Mouse (Mus musculus) kidney, embryonic 16.5 days (tissue): ENCODE measurements at regions not wholly inside any gene's neighbourhood (a gene's known extent, or its start where the extent isn't known, plus 50 kb on each side); places are given as distances from the start of the nearest gene placed in this dataset.

Source experiments
- ATAC-seq: fragments of 200-750 bp; cut with Nextera tagmentation; 2 replicates; pipeline ENCODE4 v1.8.0; 2017; ENCODE audit warnings: moderate TSS enrichment; ENCODE audit not compliant: low FRiP score, low TSS enrichment
- H3K27ac ChIP-seq: fragments of 300-500 bp; sonication (generic); 2 replicates; pipeline ENCODE4 v1.5.1; 2014; ENCODE audit warnings: low read length
- H3K27me3 ChIP-seq: fragments of 300-500 bp; sonication (generic); 2 replicates; pipeline ENCODE4 v1.6.1; 2014; ENCODE audit warnings: low read length, control low read depth, mixed read lengths; ENCODE audit not compliant: insufficient read depth
- H3K36me3 ChIP-seq: fragments of 300-500 bp; sonication (generic); 2 replicates; pipeline ENCODE4 v1.6.1; 2014; ENCODE audit warnings: low read length, control low read depth, mixed read lengths; ENCODE audit not compliant: insufficient read depth
- H3K4me1 ChIP-seq: fragments of 300-500 bp; sonication (generic); 2 replicates; pipeline ENCODE4 v1.6.1; 2014; ENCODE audit warnings: low read length, control low read depth, mixed read lengths; ENCODE audit not compliant: insufficient read depth
- H3K4me2 ChIP-seq: fragments of 300-500 bp; sonication (generic); replicated peaks from 2 replicates; pipeline ENCODE4 v1.6.1; 2014; ENCODE audit warnings: low read depth, low read length
- H3K4me3 ChIP-seq: fragments of 300-500 bp; sonication (generic); 2 replicates; pipeline ENCODE4 v1.5.1; 2014; ENCODE audit warnings: mild to moderate bottlenecking, low read length
- H3K9ac ChIP-seq: fragments of 300-500 bp; sonication (generic); replicated peaks from 2 replicates; pipeline ENCODE4 v1.6.1; 2014; ENCODE audit warnings: low read length
- H3K9me3 ChIP-seq: fragments of 300-500 bp; sonication (generic); 2 replicates; pipeline ENCODE4 v1.6.1; 2016; ENCODE audit warnings: low read length, control low read depth
- WGBS: fragments of 180-500 bp; shearing (Covaris S2); extraction: QIAGEN DNeasy Blood & Tissue Kit; methylation state at CpG from one replicate; pipeline ENCODE4 v1.1.7; 2014; 5-methylcytosine and 5-hydroxymethylcytosine counted together

DNA sequence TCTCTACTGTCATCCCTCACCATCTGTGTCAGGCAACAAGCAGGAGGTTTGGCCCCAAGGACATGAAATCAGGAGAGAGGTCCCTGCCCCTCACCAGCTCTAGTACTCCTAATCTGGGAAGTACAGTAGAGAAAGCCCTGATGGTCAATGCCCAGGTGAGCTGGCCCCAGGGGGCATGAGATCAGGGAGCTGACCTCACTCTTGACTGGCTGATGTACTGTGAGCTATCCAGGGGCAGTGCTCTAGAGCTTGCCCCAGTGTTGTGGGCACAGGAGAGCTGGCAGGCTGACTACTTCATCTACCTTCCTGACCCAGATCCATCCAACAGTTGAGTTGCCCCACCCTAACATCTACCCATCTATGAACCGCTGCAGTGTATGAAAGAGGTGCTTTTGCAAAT is 275.9 kb upstream of the Klhl1 start:
- no peak overlapping the region for H3K4me3 ChIP-seq

DNA sequence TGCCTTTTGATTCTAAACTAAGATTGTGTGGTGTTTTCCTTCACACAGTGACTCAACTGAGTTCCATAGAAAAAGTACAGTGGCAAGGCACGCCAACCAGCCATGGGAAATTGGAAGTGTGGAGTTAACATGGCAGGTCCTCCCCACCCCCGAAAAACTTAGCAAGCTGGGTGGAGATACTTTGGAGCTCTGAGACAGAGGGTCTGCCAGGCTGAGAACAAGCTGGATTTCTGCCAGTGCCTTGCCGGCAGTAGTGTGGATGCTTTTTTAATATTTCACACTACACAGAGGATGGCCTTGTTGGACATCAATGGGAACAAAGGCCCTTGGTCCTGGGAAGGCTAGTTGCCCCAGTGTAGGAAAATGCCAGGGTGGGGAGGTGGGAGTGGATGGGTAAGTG is 269.0 kb upstream of the Klhl1 start:
- Histone ChIP-seq H3K9me3 (no peaks in the 10 kb centered on the region), H3K4me2 (no peak overlapping the region), H3K36me3 (no peaks in the 10 kb centered on the region), H3K27ac (no peak overlapping the region), H3K9ac (no peak overlapping the region), H3K4me1 (no peaks in the 10 kb centered on the region), H3K4me3 (no peak overlapping the region), H3K27me3 (no peaks in the 10 kb centered on the region)
- WGBS, result 86% methylated on average over 3 of the region's 3 CpGs
- no peak for ATAC-seq

More for the DNA sequence above, 275.9 kb upstream of the Klhl1 start:
- Histone ChIP-seq H3K9ac (no peak overlapping the region), H3K27ac (no peak overlapping the region), H3K4me1 (no peaks in the 10 kb centered on the region), H3K36me3 (no peaks in the 10 kb centered on the region), H3K9me3 (no peaks in the 10 kb centered on the region), H3K4me2 (no peak overlapping the region), H3K27me3 (no peaks in the 10 kb centered on the region)
- 92% methylated on average over 1 of the region's 1 CpGs for WGBS
- ATAC-seq, result no peak

DNA sequence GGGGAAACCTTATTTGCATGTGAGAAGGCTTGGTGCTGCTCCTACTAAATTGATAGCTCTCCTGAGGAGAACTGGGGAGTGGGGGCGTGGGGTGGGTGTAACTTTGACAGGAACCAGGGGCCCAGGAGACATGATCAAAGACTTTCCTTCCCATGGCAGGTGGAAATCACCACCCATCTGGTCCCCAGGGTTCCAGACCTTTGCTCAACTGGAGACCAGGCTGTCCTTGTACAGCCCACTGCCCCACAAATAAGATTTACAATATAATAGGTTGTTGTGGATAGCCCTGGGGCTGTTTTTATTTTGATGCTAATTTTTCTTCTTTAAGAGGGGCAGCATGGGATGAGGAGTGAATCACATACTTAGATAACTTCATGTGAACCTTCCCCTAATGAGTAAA is 268.4 kb upstream of the Klhl1 start:
- 33% methylated on average over 1 of the region's 1 CpGs for WGBS
- ATAC-seq, result no peak
- H3K4me1 ChIP-seq, result no peaks in the 10 kb centered on the region
- H3K9ac ChIP-seq, result no peak overlapping the region
- no peak overlapping the region for H3K27ac ChIP-seq
- no peaks in the 10 kb centered on the region for H3K27me3 ChIP-seq
- no peak overlapping the region for H3K4me3 ChIP-seq
- H3K4me2 ChIP-seq, result no peak overlapping the region
- H3K36me3 ChIP-seq, result no peaks in the 10 kb centered on the region
- H3K9me3 ChIP-seq, result no peaks in the 10 kb centered on the region

DNA sequence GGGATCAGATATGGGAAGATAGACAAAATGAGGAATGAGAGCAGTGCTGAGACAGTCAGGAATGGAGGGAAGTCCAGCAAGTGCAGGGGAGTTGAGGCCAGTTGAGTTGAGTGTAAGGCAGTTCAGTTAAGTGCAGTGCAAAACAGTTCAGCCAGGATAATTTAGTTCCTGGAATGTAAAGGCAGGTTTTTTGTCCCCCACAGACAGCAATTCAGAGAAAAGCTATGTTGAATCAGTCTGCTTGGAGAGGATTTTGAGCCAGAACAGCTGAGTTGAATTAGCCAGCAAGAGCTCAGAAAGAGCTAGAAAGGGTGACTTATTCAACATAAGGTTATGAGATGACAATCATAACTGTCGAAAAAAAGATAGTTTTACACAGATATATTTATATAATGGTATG is 256.9 kb upstream of the Klhl1 start:
- Histone ChIP-seq H3K9me3 (no peaks in the 10 kb centered on the region), H3K4me3 (no peak overlapping the region), H3K4me1 (no peaks in the 10 kb centered on the region), H3K36me3 (no peaks in the 10 kb centered on the region), H3K9ac (no peak overlapping the region), H3K4me2 (no peak overlapping the region), H3K27ac (no peak overlapping the region), H3K27me3 (no peaks in the 10 kb centered on the region)
- ATAC-seq, result no peak
- WGBS, result 77% methylated on average over 1 of the region's 1 CpGs

DNA sequence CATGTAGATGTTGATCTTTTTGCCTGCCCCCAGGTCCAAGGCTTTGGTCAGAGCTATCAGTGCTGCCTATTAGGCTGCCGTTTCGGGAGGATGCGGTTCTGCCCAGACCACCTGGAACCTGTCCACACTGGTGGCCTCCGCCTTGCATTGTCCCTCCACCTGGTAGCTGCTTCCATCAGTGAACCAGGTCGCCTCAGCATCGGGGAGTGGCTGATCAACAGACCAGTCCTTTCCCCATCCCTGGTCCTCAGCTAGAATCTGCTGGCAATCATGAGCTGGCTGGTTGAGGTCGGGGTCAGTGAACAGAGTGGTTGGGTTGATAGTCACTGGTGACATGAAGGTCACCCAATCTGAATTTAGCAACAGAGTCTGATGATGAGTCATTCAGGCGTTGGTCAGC is 241.7 kb upstream of the Klhl1 start:
- no peaks in the 10 kb centered on the region for H3K9me3 ChIP-seq
- no peak overlapping the region for H3K27ac ChIP-seq
- H3K9ac ChIP-seq, result no peak overlapping the region
- no peaks in the 10 kb centered on the region for H3K36me3 ChIP-seq
- H3K27me3 ChIP-seq, result no peaks in the 10 kb centered on the region
- no peak overlapping the region for H3K4me3 ChIP-seq
- WGBS, result 91% methylated on average over 8 of the region's 8 CpGs
- H3K4me2 ChIP-seq, result no peak overlapping the region
- ATAC-seq, result no peak
- no peaks in the 10 kb centered on the region for H3K4me1 ChIP-seq

DNA sequence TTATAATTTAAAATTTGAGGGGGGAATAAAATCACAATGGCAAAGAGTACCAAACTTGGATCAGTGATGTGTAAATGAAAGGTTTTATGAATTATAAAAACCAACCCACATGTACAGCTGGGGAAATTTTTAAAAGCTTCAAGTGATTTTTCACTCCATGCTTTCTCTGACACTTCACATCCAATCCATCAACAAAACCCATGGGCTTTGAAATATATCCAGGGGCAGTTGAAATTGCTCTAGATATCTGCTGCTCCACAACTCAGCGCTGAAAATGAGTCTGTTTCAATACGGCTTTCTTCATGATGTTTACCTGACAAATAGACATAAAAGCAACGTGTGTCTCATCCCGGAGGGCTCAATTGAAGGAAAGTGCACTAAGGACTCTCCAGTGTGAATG is 214.3 kb upstream of the Klhl1 start:
- no peak for ATAC-seq
- H3K27me3 ChIP-seq, result no peaks in the 10 kb centered on the region
- no peak overlapping the region for H3K27ac ChIP-seq
- no peak overlapping the region for H3K4me3 ChIP-seq
- H3K36me3 ChIP-seq, result no peaks in the 10 kb centered on the region
- no peak overlapping the region for H3K4me2 ChIP-seq
- H3K9me3 ChIP-seq, result no peaks in the 10 kb centered on the region
- WGBS, result 78% methylated on average over 4 of the region's 4 CpGs
- H3K9ac ChIP-seq, result no peak overlapping the region
- H3K4me1 ChIP-seq, result no peaks in the 10 kb centered on the region

DNA sequence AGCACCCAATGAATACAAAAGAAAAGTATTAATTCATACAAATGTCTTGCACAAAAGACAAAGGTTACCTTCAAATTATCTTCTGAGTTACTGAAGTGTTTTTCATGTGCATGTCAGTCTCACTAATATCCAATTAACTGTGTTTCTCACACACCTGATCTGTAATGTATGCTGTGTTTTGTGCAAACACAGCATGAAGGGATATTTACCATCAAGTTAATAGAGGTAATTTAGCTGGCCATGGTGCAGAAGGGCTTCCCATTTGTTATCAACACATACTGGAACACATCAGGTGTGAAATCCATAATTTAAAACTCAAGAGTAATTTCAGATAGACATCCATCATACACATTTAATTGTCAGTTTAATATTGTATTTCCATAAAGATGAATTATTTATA is 178.2 kb upstream of the Klhl1 start:
- Histone ChIP-seq H3K27ac (no peak overlapping the region), H3K27me3 (no peaks in the 10 kb centered on the region), H3K4me1 (no peaks in the 10 kb centered on the region), H3K4me2 (no peak overlapping the region), H3K9ac (no peak overlapping the region), H3K36me3 (no peaks in the 10 kb centered on the region), H3K9me3 (no peaks in the 10 kb centered on the region), H3K4me3 (no peak overlapping the region)
- ATAC-seq, result no peak

DNA sequence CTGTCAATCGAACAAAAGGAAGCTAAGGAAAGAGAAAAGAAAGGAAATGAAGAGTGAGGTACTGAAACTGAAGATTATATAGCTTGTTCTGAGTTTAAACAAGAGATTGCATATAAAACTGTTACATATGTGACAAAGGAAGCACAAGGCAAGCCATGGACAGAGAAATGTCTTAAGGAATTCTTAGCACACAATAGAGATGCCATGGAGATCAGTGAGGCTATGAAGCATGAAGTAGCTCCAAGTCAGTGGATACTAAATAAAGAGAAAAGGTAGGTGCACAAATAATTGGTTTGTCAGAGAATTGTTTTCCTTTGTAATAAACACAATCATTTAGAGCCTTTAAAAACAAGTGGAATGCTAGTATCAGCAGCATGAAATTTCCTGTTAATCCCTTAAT is 172.0 kb upstream of the Klhl1 start:
- no peak overlapping the region for H3K9ac ChIP-seq
- no peak overlapping the region for H3K27ac ChIP-seq
- no peaks in the 10 kb centered on the region for H3K36me3 ChIP-seq
- WGBS, result 59% methylated on average over 1 of the region's 1 CpGs
- no peaks in the 10 kb centered on the region for H3K27me3 ChIP-seq
- no peak overlapping the region for H3K4me3 ChIP-seq
- no peak for ATAC-seq
- no peaks in the 10 kb centered on the region for H3K9me3 ChIP-seq
- no peak overlapping the region for H3K4me2 ChIP-seq
- H3K4me1 ChIP-seq, result no peaks in the 10 kb centered on the region

DNA sequence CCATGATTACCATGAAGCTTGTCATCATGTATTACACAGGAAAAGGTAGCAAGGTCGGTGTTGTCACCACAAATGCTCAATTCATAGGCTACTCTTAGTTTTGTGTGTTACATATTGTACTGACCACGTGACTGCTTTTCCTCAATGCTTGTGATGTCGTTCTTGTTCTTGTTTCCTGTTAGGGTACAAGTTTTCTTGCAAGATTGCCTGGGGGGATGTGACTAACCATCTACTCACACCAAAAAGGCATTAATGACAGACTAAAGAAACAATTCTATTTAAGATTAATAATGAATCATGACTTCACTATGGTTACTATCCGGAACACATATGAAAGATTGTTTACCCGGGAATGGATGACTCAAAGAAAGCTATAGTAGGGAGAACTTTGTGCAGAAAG is 165.0 kb upstream of the Klhl1 start:
- no peak overlapping the region for H3K27ac ChIP-seq
- H3K36me3 ChIP-seq, result no peaks in the 10 kb centered on the region
- H3K4me1 ChIP-seq, result no peaks in the 10 kb centered on the region
- H3K4me2 ChIP-seq, result no peak overlapping the region
- no peaks in the 10 kb centered on the region for H3K27me3 ChIP-seq
- ATAC-seq, result no peak
- H3K4me3 ChIP-seq, result no peak overlapping the region
- no peaks in the 10 kb centered on the region for H3K9me3 ChIP-seq
- no peak overlapping the region for H3K9ac ChIP-seq
- WGBS, result 64% methylated on average over 5 of the region's 5 CpGs

DNA sequence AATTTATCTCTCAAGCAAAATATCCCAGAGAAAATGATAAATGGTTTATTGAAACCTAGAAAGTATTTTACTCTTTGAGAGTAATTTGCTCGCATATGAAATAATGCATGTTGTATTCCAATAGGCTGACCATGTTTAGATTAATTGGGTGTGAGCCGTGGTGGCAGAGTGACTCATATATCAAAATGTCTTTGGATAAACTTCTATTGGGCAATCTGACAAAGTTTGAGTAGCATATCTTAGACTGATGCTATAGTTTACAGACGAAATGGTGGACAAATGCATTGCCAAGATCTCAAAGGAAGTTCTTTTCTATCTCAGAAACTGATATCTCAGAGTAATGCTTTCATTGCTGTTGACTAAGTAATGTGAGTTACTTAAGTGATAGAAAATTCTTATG is 162.8 kb upstream of the Klhl1 start:
- Histone ChIP-seq H3K27ac (no peak overlapping the region), H3K4me1 (no peaks in the 10 kb centered on the region), H3K9ac (no peak overlapping the region), H3K27me3 (no peaks in the 10 kb centered on the region), H3K4me2 (no peak overlapping the region), H3K36me3 (no peaks in the 10 kb centered on the region), H3K9me3 (no peaks in the 10 kb centered on the region), H3K4me3 (no peak overlapping the region)
- 73% methylated on average over 3 of the region's 3 CpGs for WGBS
- no peak for ATAC-seq

- Histone ChIP-seq H3K9me3 (no peaks in the 10 kb centered on the region), H3K9ac (no peak overlapping the region), H3K27me3 (no peaks in the 10 kb centered on the region), H3K27ac (no peak overlapping the region), H3K4me1 (no peaks in the 10 kb centered on the region), H3K4me3 (no peak overlapping the region), H3K4me2 (no peak overlapping the region), H3K36me3 (no peaks in the 10 kb centered on the region)
- no peak for ATAC-seq
- 70% methylated on average over 1 of the region's 1 CpGs for WGBS
Measured at GRCm38 (mm10) chr14:96676213-96676612, 157.3 kb upstream of the Klhl1 start.
